Mouse (Mus musculus) myocyte (in vitro differentiated cells): ENCODE results near the gene Mms19.
"Not testable (repeated sequence)": the region's sequence is repeated elsewhere in the genome, so short reads cannot be mapped to it uniquely, and the experiment has no call there.

Source experiments
- MAX ChIP-seq: IDR thresholded peaks from one replicate; pipeline ENCODE4 v1.6.1; 2011; ENCODE audit warnings: low read depth, mild to moderate bottlenecking, control low read depth
- MYOD1 ChIP-seq, 3 experiments: IDR thresholded peaks; one replicate each; pipeline ENCODE4 v1.6.1; 2011; ENCODE audit warnings: control low read depth in 2 of 3, low read depth in 2 of 3, mild to moderate bottlenecking in 2 of 3, moderate library complexity in 1 of 3; ENCODE audit not compliant: insufficient read length in 2 of 3, control insufficient read depth in 1 of 3
- POLR2A ChIP-seq: IDR thresholded peaks from one replicate; pipeline ENCODE4 v1.6.1; 2011; ENCODE audit warnings: low read depth, mild to moderate bottlenecking, control low read depth, moderate library complexity; ENCODE audit not compliant: insufficient read length
- POLR2AphosphoS2 ChIP-seq: IDR thresholded peaks from one replicate; pipeline ENCODE4 v1.6.1; 2011; ENCODE audit warnings: low read depth, control low read depth; ENCODE audit not compliant: insufficient read length
- REST ChIP-seq: IDR thresholded peaks from one replicate; pipeline ENCODE4 v1.6.1; 2011; ENCODE audit warnings: mild to moderate bottlenecking, control low read depth, moderate library complexity; ENCODE audit not compliant: insufficient read depth, insufficient read length
- SRF ChIP-seq: IDR thresholded peaks from one replicate; pipeline ENCODE4 v1.6.1; 2011; ENCODE audit warnings: low read depth; ENCODE audit not compliant: control insufficient read depth, insufficient read length

- not testable (repeated sequence) for TF ChIP-seq MYOD1 (IDR thresholded peaks at IDR 0.05; ENCODE audit: control insufficient read depth in 1 of 3, insufficient read length in 2 of 3, low read depth in 2 of 3); MAX; POLR2A; SRF; POLR2AphosphoS2; REST
Observed at GRCm38 (mm10) chr19:41914592-41914882, 66.4 kb downstream of the Mms19 start.
